In the genomic region with DNA sequence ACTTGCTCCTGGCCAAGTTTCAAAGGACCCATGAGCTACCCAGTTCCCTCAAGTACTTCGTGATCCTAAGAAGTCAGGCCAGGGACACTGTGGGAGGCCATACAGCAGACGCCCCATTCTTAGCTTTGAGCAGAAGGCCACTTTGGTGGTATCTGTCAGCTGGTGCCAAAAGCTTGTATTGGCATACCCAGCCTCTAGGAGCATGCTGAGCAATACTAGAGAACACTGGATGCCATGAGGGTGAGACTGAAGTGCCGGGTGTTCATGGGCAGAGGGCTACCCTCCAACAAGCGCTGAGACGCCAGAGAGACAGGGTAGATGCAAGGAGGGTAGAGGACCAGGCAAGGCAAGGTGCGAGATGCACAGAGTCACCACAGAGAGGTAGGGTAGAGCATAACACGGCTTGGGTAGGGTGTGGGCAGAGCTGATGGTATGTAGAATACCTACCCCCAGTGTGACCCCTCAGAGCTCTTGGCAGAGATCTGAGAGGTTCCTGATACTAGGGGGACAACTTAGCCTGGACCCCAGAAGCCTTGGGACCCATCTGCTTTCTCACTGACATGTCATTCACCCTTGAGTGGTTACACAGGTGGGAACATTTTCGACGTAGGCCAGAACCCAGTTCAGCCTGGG, we compare ENCODE assay signal across 10 mouse cellular contexts. TPM values are rescaled to one million over a fixed set of nuclear protein-coding genes. Genes with fewer than 3 reads are reported as not detected.
DNase-seq lines count a peak whose midpoint lies in the region; ATAC-seq and TF ChIP-seq lines count a peak whose summit lies in the region.
"Had no signal": no experiment of that assay in that cellular context is flagged by ENCODE, and none has a peak within 500 bp of the region (broad histone marks: within the 10 kb centered on the region; RNA-seq: fewer than 3 reads in every experiment).

No protein-coding gene starts in this region.

- peak overlapping the region; percentile 52; the same call in 1 of the 2 replicates for H3K27ac ChIP-seq in kidney, embryonic 15.5 days
- H3K27ac ChIP-seq in testis, adult 2 months (ENCODE audit: control insufficient read depth, insufficient read depth, low read depth, low read length): peak overlapping the region; percentile 58
- peak overlapping the region; percentile 98 for H3K27ac ChIP-seq in macrophage

- H3K4me3 ChIP-seq in kidney, embryonic 15.5 days (replicated peaks): no peak overlapping the region
- H3K4me3 ChIP-seq in testis, adult 2 months (ENCODE audit: control insufficient read depth, low read depth, low read length): no peak overlapping the region
- no peak overlapping the region for H3K4me3 ChIP-seq in macrophage (ENCODE audit: inconsistent target)
- H3K4me3 ChIP-seq: heart, adult 2 months had no signal

- no peak for ATAC-seq in cerebellum, adult (ENCODE audit: insufficient number of reproducible peaks, low FRiP score, low TSS enrichment)
- ATAC-seq in kidney, embryonic 15.5 days (replicated peaks; ENCODE audit: low FRiP score): no peak
- ATAC-seq in erythroblast, adult 5-6 weeks (replicated peaks; ENCODE audit: low FRiP score, poor library complexity, severe bottlenecking): no peak
- ATAC-seq: forebrain, embryonic 16.5 days had no signal

- TF ChIP-seq POLR2A in testis, adult 2 months (IDR thresholded peaks at IDR 0.05; ENCODE audit: control insufficient read depth, low read depth, low read length): no peak

- WGBS in kidney, embryonic 15.5 days: 87% methylated on average over 9 of the region's 9 CpGs
- 65% methylated on average over 9 of the region's 9 CpGs for WGBS in macrophage (ENCODE audit: missing documents)

- peak; percentile 27 for DNase-seq in cerebellum, adult 11 months
- no peak for DNase-seq in kidney, postnatal 4 days
- DNase-seq in testis, postnatal 14 days (ENCODE audit: low spot score): no peak

- no peak overlapping the region for H3K9ac ChIP-seq in kidney, embryonic 15.5 days

- no peaks in the 10 kb centered on the region for H3K9me3 ChIP-seq in kidney, embryonic 15.5 days (replicated peaks)

- H3K4me1 ChIP-seq in kidney, embryonic 15.5 days: peaks cover 73% of the 10 kb centered on the region
- H3K4me1 ChIP-seq in testis, adult 2 months (ENCODE audit: control insufficient read depth, insufficient read depth, low read length): peaks cover 20% of the 10 kb centered on the region

- peaks cover 59% of the 10 kb centered on the region for H3K36me3 ChIP-seq in kidney, embryonic 15.5 days
- peaks cover 3% of the 10 kb centered on the region for H3K36me3 ChIP-seq in testis, adult 2 months (ENCODE audit: control insufficient read depth, insufficient read depth, low read length)
- H3K36me3 ChIP-seq in macrophage (ENCODE audit: inconsistent target): no peaks in the 10 kb centered on the region; the same call in 1 of the 2 replicates

- H3K79me2 ChIP-seq in macrophage (ENCODE audit: inconsistent target): peaks cover 100% of the 10 kb centered on the region

- no peak overlapping the region for H3K4me2 ChIP-seq in kidney, embryonic 15.5 days

- TF ChIP-seq CTCF in testis, adult 2 months (IDR thresholded peaks at IDR 0.05; ENCODE audit: control insufficient read depth, insufficient read depth, insufficient replicate concordance, low read depth, low read length): no peak

- H3K27me3 ChIP-seq in kidney, embryonic 15.5 days: no peaks in the 10 kb centered on the region
- H3K27me3 ChIP-seq in testis, adult 2 months (ENCODE audit: control insufficient read depth, insufficient read depth, low read length): no peaks in the 10 kb centered on the region

RNA-seq across cellular contexts. Expression of a gene that starts 6.1 kb away (rescaled TPM):
- polyA plus RNA-seq in kidney, embryonic 15.5 days (2015; fragmentation: Nextera tagmentation; extraction: Ambion mirVana): 168 and 175 TPM in 2 replicates
- 91.9 and 105 TPM in 2 replicates for polyA plus RNA-seq in testis, adult 2 months (2012; rRNA removed)
- 100 to 1,000 TPM in 25 of 26 experiments, 10 to 100 TPM in 1; 94.5 to 340 (median 169) TPM for total RNA-seq in macrophage (2018; cell fraction: chromatin; rRNA removed)
- total RNA-seq in macrophage (2018; cell fraction: cytosol; rRNA removed): 10 to 100 TPM; 31.1 to 80.6 (median 57.8) TPM
- total RNA-seq in macrophage (2018; cell fraction: nucleus; rRNA removed): 100 to 1,000 TPM in 14 of 26 experiments, 10 to 100 TPM in 12; 48.9 to 325 (median 105) TPM
- polyA plus RNA-seq in macrophage (2018): 33.5 to 87.9 TPM (median 87.4 TPM) in 3 replicates
- 7.5 and 10.9 TPM in 2 replicates for total RNA-seq in erythroblast, adult 5-6 weeks (2015; ENCODE audit: low replicate concordance)
- total RNA-seq in erythroblast, adult 5-6 weeks (2017; ENCODE audit: low replicate concordance): 10.0 and 11.4 TPM in 2 replicates

RNA-seq across cellular contexts. Expression of a gene that starts 9.9 kb away (rescaled TPM):
- 26.9 and 30.8 TPM in 2 replicates for polyA plus RNA-seq in kidney, embryonic 15.5 days (2015; fragmentation: Nextera tagmentation; extraction: Ambion mirVana)
- 70.3 and 71.8 TPM in 2 replicates for polyA plus RNA-seq in testis, adult 2 months (2012; rRNA removed)
- 10 to 100 TPM in 3 of 26 experiments, 1 to 10 TPM in 23; 1.3 to 12.4 (median 5.2) TPM for total RNA-seq in macrophage (2018; cell fraction: chromatin; rRNA removed)
- total RNA-seq in macrophage (2018; cell fraction: cytosol; rRNA removed): 1 to 10 TPM; 1.3 to 6.7 (median 3.3) TPM
- 10 to 100 TPM in 2 of 26 experiments, 1 to 10 TPM in 24; 1.6 to 28.4 (median 4.3) TPM for total RNA-seq in macrophage (2018; cell fraction: nucleus; rRNA removed)
- 2.5 to 17.1 TPM (median 6.2 TPM) in 3 replicates for polyA plus RNA-seq in macrophage (2018)
- 6.1 and 16.3 TPM in 2 replicates for total RNA-seq in erythroblast, adult 5-6 weeks (2015; ENCODE audit: low replicate concordance)
- 18.5 and 25.2 TPM in 2 replicates for total RNA-seq in erythroblast, adult 5-6 weeks (2017; ENCODE audit: low replicate concordance)

RNA-seq across cellular contexts. Expression of a gene that starts 24.8 kb away (rescaled TPM):
- 97.4 and 103 TPM in 2 replicates for polyA plus RNA-seq in kidney, embryonic 15.5 days (2015; fragmentation: Nextera tagmentation; extraction: Ambion mirVana)
- polyA plus RNA-seq in testis, adult 2 months (2012; rRNA removed): 12.7 and 13.1 TPM in 2 replicates
- total RNA-seq in macrophage (2018; cell fraction: chromatin; rRNA removed): 100 to 1,000 TPM in 3 of 26 experiments, 10 to 100 TPM in 23; 29.5 to 116 (median 76.4) TPM
- total RNA-seq in macrophage (2018; cell fraction: cytosol; rRNA removed): 10 to 100 TPM; 30.0 to 50.6 (median 39.5) TPM
- 10 to 100 TPM; 26.4 to 93.3 (median 45.4) TPM for total RNA-seq in macrophage (2018; cell fraction: nucleus; rRNA removed)
- polyA plus RNA-seq in macrophage (2018): 31.2 to 42.2 TPM (median 38.7 TPM) in 3 replicates
- total RNA-seq in erythroblast, adult 5-6 weeks (2015; ENCODE audit: low replicate concordance): 3.3 and 5.4 TPM in 2 replicates
- 6.1 and 7.8 TPM in 2 replicates for total RNA-seq in erythroblast, adult 5-6 weeks (2017; ENCODE audit: low replicate concordance)

RNA-seq across cellular contexts. Expression of a gene that starts 25.0 kb away (rescaled TPM):
- 14.5 and 15.5 TPM in 2 replicates for polyA plus RNA-seq in kidney, embryonic 15.5 days (2015; fragmentation: Nextera tagmentation; extraction: Ambion mirVana)
- 18.4 and 19.1 TPM in 2 replicates for polyA plus RNA-seq in testis, adult 2 months (2012; rRNA removed)
- total RNA-seq in macrophage (2018; cell fraction: chromatin; rRNA removed): 1 to 10 TPM; 1.1 to 4.3 (median 1.8) TPM
- total RNA-seq in macrophage (2018; cell fraction: cytosol; rRNA removed): under 1 TPM in 23 of 26 experiments, not detected in 3; 0.07 to 0.38 (median 0.18) TPM
- 1 to 10 TPM in 20 of 26 experiments, under 1 TPM in 6; 0.33 to 3.4 (median 1.4) TPM for total RNA-seq in macrophage (2018; cell fraction: nucleus; rRNA removed)
- polyA plus RNA-seq in macrophage (2018): 0.22 to 0.28 TPM in 2 of 3 replicates, not detected in the other
- total RNA-seq in erythroblast, adult 5-6 weeks (2015; ENCODE audit: low replicate concordance): not detected in 2 replicates
- 1.3 TPM in 1 of 2 replicates, not detected in the other for total RNA-seq in erythroblast, adult 5-6 weeks (2017; ENCODE audit: low replicate concordance)

RNA-seq across cellular contexts. Expression of a gene that starts 44.0 kb away (rescaled TPM):
- 19.7 and 21.7 TPM in 2 replicates for polyA plus RNA-seq in kidney, embryonic 15.5 days (2015; fragmentation: Nextera tagmentation; extraction: Ambion mirVana)
- 2.3 and 2.4 TPM in 2 replicates for polyA plus RNA-seq in testis, adult 2 months (2012; rRNA removed)
- total RNA-seq in macrophage (2018; cell fraction: chromatin; rRNA removed): 1 to 10 TPM in 1 of 26 experiments, not detected in 25; 1.2 TPM
- not detected for total RNA-seq in macrophage (2018; cell fraction: cytosol; rRNA removed)
- not detected for total RNA-seq in macrophage (2018; cell fraction: nucleus; rRNA removed)
- polyA plus RNA-seq in macrophage (2018): not detected in 3 replicates
- total RNA-seq in erythroblast, adult 5-6 weeks (2015; ENCODE audit: low replicate concordance): not detected in 2 replicates
- not detected in 2 replicates for total RNA-seq in erythroblast, adult 5-6 weeks (2017; ENCODE audit: low replicate concordance)
